Mouse (Mus musculus) liver, embryonic 11.5 days (tissue): ENCODE results near the gene Flt4. TPM values are rescaled to one million over a fixed set of nuclear protein-coding genes. Genes with fewer than 3 reads are reported as not detected.

Experiments
- ATAC-seq: fragments of 200-750 bp; cut with Nextera tagmentation; replicated peaks from 2 replicates; pipeline ENCODE4 v1.8.0; 2017; ENCODE audit warnings: moderate number of reproducible peaks, mild to moderate bottlenecking, moderate TSS enrichment, moderate library complexity; ENCODE audit not compliant: low FRiP score
- DNase-seq: peaks from one replicate; pipeline ENCODE4 v3.0.0-alpha.2; 2017; ENCODE audit warnings: low spot score
- H3K27ac ChIP-seq: fragments of 300-500 bp; sonication (generic); 2 replicates; pipeline ENCODE4 v1.5.1; 2014; ENCODE audit warnings: mild to moderate bottlenecking, low read depth, low read length, control low read depth
- H3K27me3 ChIP-seq: fragments of 300-500 bp; sonication (generic); replicated peaks from 2 replicates; pipeline ENCODE4 v1.6.1; 2014; ENCODE audit warnings: low read length, mixed read lengths; ENCODE audit not compliant: control insufficient read depth, insufficient read depth
- H3K36me3 ChIP-seq: fragments of 300-500 bp; sonication (generic); 2 replicates; pipeline ENCODE4 v1.6.1; 2014; ENCODE audit warnings: mild to moderate bottlenecking, low read length, moderate library complexity, mixed read lengths; ENCODE audit not compliant: control insufficient read depth, insufficient read depth
- H3K4me1 ChIP-seq: fragments of 300-500 bp; sonication (generic); replicated peaks from 2 replicates; pipeline ENCODE4 v1.6.1; 2014; ENCODE audit warnings: low read length, mixed read lengths; ENCODE audit not compliant: control insufficient read depth, insufficient read depth
- H3K4me2 ChIP-seq: fragments of 300-500 bp; sonication (generic); 2 replicates; pipeline ENCODE4 v1.6.1; 2014; ENCODE audit warnings: mild to moderate bottlenecking, control low read depth, moderate library complexity
- H3K4me3 ChIP-seq: fragments of 300-500 bp; sonication (generic); 2 replicates; pipeline ENCODE4 v1.5.1; 2014; ENCODE audit warnings: low read depth, low read length, control low read depth
- H3K9ac ChIP-seq: fragments of 300-500 bp; sonication (generic); 2 replicates; pipeline ENCODE4 v1.6.1; 2014; ENCODE audit warnings: low read depth, low read length, control low read depth
- H3K9me3 ChIP-seq: fragments of 300-500 bp; sonication (generic); 2 replicates; pipeline ENCODE4 v1.6.1; 2016; ENCODE audit warnings: low read length, inconsistent platforms, mixed read lengths; ENCODE audit not compliant: control insufficient read depth
- WGBS: fragments of 180-500 bp; shearing (Covaris S2); extraction: QIAGEN DNeasy Blood & Tissue Kit; methylation state at CpG from one replicate; pipeline ENCODE4 v1.1.7; 2014; 5-methylcytosine and 5-hydroxymethylcytosine counted together
- polyA plus RNA-seq: library from polyadenylated mRNA; unstranded; fragments of >200 nt; fragmentation: Nextera tagmentation; extraction: Ambion mirVana; gene quantifications from 2 replicates; pipeline ENCODE4 v1.2.1, GENCODE M21; 2014

Flt4 gene
- polyA plus RNA-seq, 1 experiment from 2014 or later = 9.2 TPM

DNA sequence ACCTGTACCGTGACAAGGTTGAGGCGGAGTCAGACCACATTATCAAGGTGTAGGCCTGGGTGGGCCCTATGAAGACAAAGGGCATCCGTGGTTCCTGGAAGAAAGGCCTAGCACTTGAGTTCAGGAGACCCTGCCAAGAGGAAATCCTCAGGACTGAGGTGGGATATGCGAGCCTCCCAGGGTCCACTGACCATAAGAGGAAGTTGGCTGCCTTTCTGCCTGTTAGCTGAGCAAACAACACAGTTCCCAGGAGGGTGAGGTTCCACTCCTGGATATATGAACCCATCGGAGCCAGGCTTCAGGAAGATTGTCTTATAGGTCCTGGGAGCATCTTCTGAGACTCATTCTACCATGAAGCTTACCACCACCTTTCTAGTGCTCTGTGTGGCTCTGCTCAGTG lies 54.2 kb downstream of the Flt4 start, which contains the start of gene Scgb3a1:
Scgb3a1 (plus strand) TSS at position 301 of the 400 bp plus-strand sequence.
- Histone ChIP-seq H3K27ac (no peak within 1 kb of the TSS), H3K4me1 (0 out of 2 replicates have a peak, but pooled peaks cover 10% of the 10 kb centered on the region), H3K4me2 (no peak within 1 kb of the TSS), H3K36me3 (no peaks in the 10 kb centered on the region; the same call in 1 of the 2 replicates), H3K9ac (no peak within 1 kb of the TSS), H3K4me3 (no peak within 1 kb of the TSS), H3K27me3 (no peaks in the 10 kb centered on the region), H3K9me3 (no peaks in the 10 kb centered on the region)
- ATAC-seq (no peak), DNase-seq (no peak)
- WGBS = 63% methylated on average over 5 of the region's 5 CpGs

DNA sequence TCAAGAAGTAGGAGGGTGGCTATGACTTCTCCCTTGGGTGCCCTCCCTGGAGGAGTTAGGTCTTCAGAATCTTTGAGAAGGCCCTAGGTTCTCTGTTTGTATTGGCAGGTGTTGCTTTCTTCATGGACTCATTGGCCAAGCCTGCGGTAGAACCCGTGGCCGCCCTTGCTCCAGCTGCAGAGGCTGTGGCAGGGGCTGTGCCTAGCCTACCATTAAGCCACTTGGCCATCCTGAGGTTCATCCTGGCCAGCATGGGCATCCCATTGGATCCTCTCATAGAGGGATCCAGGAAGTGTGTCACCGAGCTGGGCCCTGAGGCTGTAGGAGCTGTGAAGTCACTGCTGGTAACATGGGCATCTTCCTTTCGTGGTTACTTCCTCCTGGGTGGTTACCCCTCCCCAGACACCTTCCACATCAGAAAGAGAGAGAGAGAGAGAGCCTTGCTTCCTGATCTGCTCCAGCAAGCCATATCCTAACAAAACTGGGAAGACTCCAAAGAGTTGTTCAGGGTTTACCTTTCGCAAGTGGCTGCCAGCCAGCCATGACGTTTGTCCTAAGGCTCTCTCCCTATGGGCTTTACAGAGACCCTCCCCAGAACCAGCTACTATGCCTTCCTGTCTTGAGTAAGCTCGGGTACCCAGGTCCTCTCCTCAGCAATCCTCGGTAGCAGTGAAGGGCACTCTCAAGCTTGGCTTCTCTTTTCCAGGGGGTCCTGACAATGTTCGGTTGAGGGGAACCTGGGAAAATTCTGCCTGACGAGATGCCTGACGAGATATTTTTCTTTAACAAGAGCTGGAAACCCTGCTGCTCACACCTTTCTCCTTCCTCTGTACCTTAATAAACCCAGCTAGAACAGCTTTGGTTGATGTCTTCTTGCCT lies 55.4 kb downstream of the Flt4 start:
- Histone ChIP-seq H3K9ac (no peak overlapping the region), H3K27me3 (no peaks in the 10 kb centered on the region), H3K4me2 (no peak overlapping the region), H3K27ac (no peak overlapping the region), H3K4me3 (no peak overlapping the region), H3K4me1 (0 out of 2 replicates have a peak, but pooled peaks cover 8% of the 10 kb centered on the region), H3K36me3 (no peaks in the 10 kb centered on the region; the same call in 1 of the 2 replicates), H3K9me3 (no peaks in the 10 kb centered on the region)
- DNase-seq = no peak
- WGBS = 72% methylated on average over 12 of the region's 12 CpGs
- no peak for ATAC-seq

DNA sequence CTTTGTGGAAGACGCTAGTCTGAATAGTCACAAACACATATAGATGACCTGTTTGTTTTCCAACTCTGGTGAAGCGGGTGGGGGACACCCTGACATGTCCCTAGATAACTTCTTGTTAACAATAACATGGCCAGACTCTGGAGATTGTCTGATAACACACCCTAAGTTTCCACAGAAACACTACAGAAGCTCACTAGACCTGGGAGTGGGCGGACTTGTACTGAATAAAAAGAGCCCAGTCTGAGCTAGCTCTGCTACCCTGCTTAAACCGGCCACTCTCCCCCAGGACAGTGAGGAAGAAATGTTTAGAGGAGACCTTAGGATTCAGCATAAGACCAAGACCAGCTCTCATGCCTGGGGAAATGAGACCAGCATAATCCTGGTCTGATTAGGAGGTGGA lies 56.4 kb downstream of the Flt4 start:
- Histone ChIP-seq H3K4me3 (no peak overlapping the region), H3K27me3 (no peaks in the 10 kb centered on the region), H3K9ac (no peak overlapping the region), H3K27ac (no peak overlapping the region), H3K9me3 (no peaks in the 10 kb centered on the region), H3K36me3 (no peaks in the 10 kb centered on the region; the same call in 1 of the 2 replicates), H3K4me2 (no peak overlapping the region), H3K4me1 (0 out of 2 replicates have a peak, but pooled peaks cover 8% of the 10 kb centered on the region)
- 61% methylated on average over 4 of the region's 4 CpGs for WGBS
- no peak for ATAC-seq
- no peak for DNase-seq

- H3K36me3 ChIP-seq = peaks cover 25% of the 10 kb centered on the region
- no peak for ATAC-seq
Measured at GRCm38 (mm10) chr11:49673433-49673832, 64.4 kb downstream of the Flt4 start.

DNA sequence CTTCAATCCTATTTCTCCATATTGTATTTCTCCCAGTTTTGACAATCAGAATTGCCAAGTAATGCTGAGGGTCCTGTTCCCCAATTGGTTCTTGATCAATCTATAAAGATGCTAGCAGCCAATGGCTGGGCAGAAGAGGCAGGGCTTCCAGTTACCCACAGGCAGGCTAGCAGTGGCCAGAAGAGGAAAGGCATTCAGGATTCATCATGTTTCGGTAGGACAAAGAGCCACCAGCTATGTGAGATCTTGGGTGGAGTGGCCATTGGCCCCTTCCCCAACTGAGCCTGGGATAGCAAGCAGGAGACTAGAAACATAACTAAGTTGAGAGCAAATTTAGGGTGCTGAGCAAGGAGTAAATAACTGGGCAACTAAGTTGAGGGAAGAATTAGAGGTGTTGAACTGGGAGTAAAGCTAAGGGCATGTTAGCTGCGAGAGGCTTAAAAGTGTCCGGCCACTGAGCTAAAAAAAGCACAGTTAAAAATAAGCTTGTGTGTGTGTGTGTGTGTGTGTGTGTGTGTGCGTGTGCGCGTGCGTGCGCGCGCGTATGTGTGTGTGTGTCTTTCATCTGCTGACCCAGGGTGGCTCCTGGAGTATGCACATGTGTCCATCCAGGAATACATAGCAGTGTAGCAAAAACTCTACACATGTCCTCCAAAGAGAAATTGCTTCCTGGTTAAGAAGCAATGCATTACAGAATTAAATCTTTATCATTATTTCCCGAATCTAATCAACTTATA lies 75.3 kb downstream of the Flt4 start:
- Histone ChIP-seq H3K9me3 (no peaks in the 10 kb centered on the region), H3K36me3 (peaks cover 43% of the 10 kb centered on the region), H3K4me2 (no peak overlapping the region), H3K9ac (no peak overlapping the region), H3K27ac (no peak overlapping the region), H3K4me3 (no peak overlapping the region), H3K27me3 (no peaks in the 10 kb centered on the region), H3K4me1 (no peaks in the 10 kb centered on the region)
- 93% methylated on average over 12 of the region's 12 CpGs for WGBS
- no peak for DNase-seq
- no peak for ATAC-seq

More at GRCm38 (mm10) chr11:49673433-49673832, 64.4 kb downstream of the Flt4 start:
- no peak for DNase-seq
- Histone ChIP-seq H3K9ac (no peak overlapping the region), H3K27me3 (no peaks in the 10 kb centered on the region), H3K27ac (no peak overlapping the region), H3K4me1 (no peaks in the 10 kb centered on the region), H3K4me2 (no peak overlapping the region), H3K9me3 (no peaks in the 10 kb centered on the region), H3K4me3 (no peak overlapping the region)
- 90% methylated on average over 3 of the region's 3 CpGs for WGBS

DNA sequence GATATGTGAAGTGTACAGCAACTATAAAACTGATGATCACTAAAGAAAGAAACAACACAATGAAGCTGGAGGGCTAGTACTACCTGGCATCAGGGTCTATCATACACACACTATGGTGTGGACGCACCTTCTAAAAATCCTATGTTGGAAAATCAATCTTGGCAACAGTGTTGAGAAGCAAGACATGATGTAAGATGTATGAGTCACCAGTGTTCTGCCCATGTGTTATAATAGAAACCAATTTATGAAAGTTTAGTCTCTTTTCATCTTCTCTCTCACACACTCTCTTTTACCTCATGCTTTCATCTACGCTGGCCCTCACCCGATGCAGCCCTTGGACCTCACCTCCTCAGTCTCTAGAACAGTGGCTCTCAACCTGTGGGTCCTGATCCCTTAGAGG lies 86.0 kb downstream of the Flt4 start:
- WGBS = 95% methylated on average over 3 of the region's 3 CpGs
- H3K4me1 ChIP-seq = no peaks in the 10 kb centered on the region
- H3K36me3 ChIP-seq = 0 out of 2 replicates have a peak, but pooled peaks cover 3% of the 10 kb centered on the region
- H3K9me3 ChIP-seq = no peaks in the 10 kb centered on the region
- no peak for DNase-seq
- H3K27ac ChIP-seq = no peak overlapping the region
- ATAC-seq = no peak
- no peak overlapping the region for H3K4me3 ChIP-seq
- H3K4me2 ChIP-seq = no peak overlapping the region
- H3K9ac ChIP-seq = no peak overlapping the region
- no peaks in the 10 kb centered on the region for H3K27me3 ChIP-seq

- Histone ChIP-seq H3K4me3 (no peak overlapping the region), H3K9ac (no peak overlapping the region), H3K4me1 (no peaks in the 10 kb centered on the region), H3K4me2 (no peak overlapping the region), H3K27ac (no peak overlapping the region), H3K36me3 (0 out of 2 replicates have a peak, but pooled peaks cover 3% of the 10 kb centered on the region), H3K27me3 (no peaks in the 10 kb centered on the region), H3K9me3 (no peaks in the 10 kb centered on the region)
- no peak for DNase-seq
- ATAC-seq = no peak
- WGBS = 88% methylated on average over 2 of the region's 2 CpGs
Measured at GRCm38 (mm10) chr11:49695695-49696094, 86.6 kb downstream of the Flt4 start.

GRCm38 (mm10) chr11:49696472-49696871 lies 87.4 kb downstream of the Flt4 start:
- 93% methylated on average over 2 of the region's 2 CpGs for WGBS
- H3K9ac ChIP-seq = no peak overlapping the region
- no peak overlapping the region for H3K27ac ChIP-seq

More at GRCm38 (mm10) chr11:49696472-49696871, 87.4 kb downstream of the Flt4 start:
- H3K36me3 ChIP-seq = peaks cover 6% of the 10 kb centered on the region
- no peak overlapping the region for H3K4me2 ChIP-seq
- H3K4me1 ChIP-seq = no peaks in the 10 kb centered on the region
- no peaks in the 10 kb centered on the region for H3K9me3 ChIP-seq
- no peak overlapping the region for H3K4me3 ChIP-seq
- DNase-seq (no peak), ATAC-seq (no peak)
- no peaks in the 10 kb centered on the region for H3K27me3 ChIP-seq
